Mouse (Mus musculus) myocyte (in vitro differentiated cells): ENCODE measurements at regions not wholly inside any gene's neighbourhood (a gene's known extent, or its start where the extent isn't known, plus 50 kb on each side); places are given as distances from the start of the nearest gene placed in this dataset.

Experiments
- CEBPB ChIP-seq: IDR thresholded peaks from 2 replicates; pipeline ENCODE4 v1.6.1; 2011; ENCODE audit warnings: mild to moderate bottlenecking, moderate library complexity; ENCODE audit not compliant: poor library complexity, insufficient read depth, severe bottlenecking
- E2F4 ChIP-seq: IDR thresholded peaks from one replicate; pipeline ENCODE4 v1.6.1; 2011; ENCODE audit warnings: mild to moderate bottlenecking, control low read depth, moderate library complexity; ENCODE audit not compliant: insufficient read depth
- MAX ChIP-seq: IDR thresholded peaks from one replicate; pipeline ENCODE4 v1.6.1; 2011; ENCODE audit warnings: low read depth, mild to moderate bottlenecking, control low read depth
- MYOD1 ChIP-seq, 3 experiments: IDR thresholded peaks; one replicate each; pipeline ENCODE4 v1.6.1; 2011; ENCODE audit warnings: control low read depth in 2 of 3, low read depth in 2 of 3, mild to moderate bottlenecking in 2 of 3, moderate library complexity in 1 of 3; ENCODE audit not compliant: insufficient read length in 2 of 3, control insufficient read depth in 1 of 3
- MYOG ChIP-seq, 3 experiments: IDR thresholded peaks; one replicate each; pipeline ENCODE4 v1.6.1; 2011; ENCODE audit warnings: control low read depth in 2 of 3, low read depth in 2 of 3, mild to moderate bottlenecking in 2 of 3; ENCODE audit not compliant: insufficient read length in 2 of 3, control insufficient read depth in 1 of 3, insufficient read depth in 1 of 3
- POLR2A ChIP-seq: IDR thresholded peaks from one replicate; pipeline ENCODE4 v1.6.1; 2011; ENCODE audit warnings: low read depth, mild to moderate bottlenecking, control low read depth, moderate library complexity; ENCODE audit not compliant: insufficient read length
- POLR2AphosphoS2 ChIP-seq: IDR thresholded peaks from one replicate; pipeline ENCODE4 v1.6.1; 2011; ENCODE audit warnings: low read depth, control low read depth; ENCODE audit not compliant: insufficient read length
- REST ChIP-seq: IDR thresholded peaks from one replicate; pipeline ENCODE4 v1.6.1; 2011; ENCODE audit warnings: mild to moderate bottlenecking, control low read depth, moderate library complexity; ENCODE audit not compliant: insufficient read depth, insufficient read length
- SRF ChIP-seq: IDR thresholded peaks from one replicate; pipeline ENCODE4 v1.6.1; 2011; ENCODE audit warnings: low read depth; ENCODE audit not compliant: control insufficient read depth, insufficient read length
- TCF12 ChIP-seq: IDR thresholded peaks from one replicate; pipeline ENCODE4 v1.6.1; 2011; ENCODE audit warnings: mild to moderate bottlenecking, control low read depth; ENCODE audit not compliant: poor library complexity, insufficient read depth, severe bottlenecking
- TCF3 ChIP-seq: IDR thresholded peaks from one replicate; pipeline ENCODE4 v1.6.1; 2011; ENCODE audit warnings: low read depth, control low read depth; ENCODE audit not compliant: insufficient read length
- USF1 ChIP-seq: IDR thresholded peaks from one replicate; pipeline ENCODE4 v1.6.1; 2011; ENCODE audit warnings: low read depth, mild to moderate bottlenecking, control low read depth, moderate library complexity

GRCm38 (mm10) chr12:32465371-32465770 is 86.9 kb downstream of the Ccdc71l start:
- TF ChIP-seq POLR2A (no peak), CEBPB (no peak), E2F4 (no peak), POLR2AphosphoS2 (no peak), MAX (no peak), TCF12 (no peak), USF1 (no peak), REST (no peak), MYOG (IDR thresholded peaks at IDR 0.05; ENCODE audit: control insufficient read depth in 1 of 3, insufficient read depth in 1 of 3, insufficient read length in 2 of 3, low read depth in 2 of 3) (no peak), MYOD1 (IDR thresholded peaks at IDR 0.05; ENCODE audit: control insufficient read depth in 1 of 3, insufficient read length in 2 of 3, low read depth in 2 of 3) (no peak), TCF3 (no peak), SRF (no peak)
